Mouse (Mus musculus) left cerebral cortex, postnatal 10 days (tissue): Measurements from ENCODE around the gene Aste1. TPM values are rescaled to one million over a fixed set of nuclear protein-coding genes. Genes with fewer than 3 reads are reported as not detected.

Source experiments
- DNase-seq, 2 experiments: peaks; one replicate each; pipeline ENCODE4 v3.0.0; 2021 to 2022; ENCODE audit warnings: low spot score in 2 of 2, mixed read lengths in 1 of 2; ENCODE audit errors: extremely low spot score in 1 of 2
- intact Hi-C: fragments of 180-260 bp; cut with DNase I; formaldehyde crosslinking; loops from one replicate; pipeline ENCODE4 v1.15.1; 2025
- total RNA-seq, 2 experiments: library from RNA; stranded (reverse); gene quantifications; 2 replicates each; pipeline ENCODE4 v1.2.3; 2021

Aste1 gene
- total RNA-seq, 2 experiments from 2014 or later = 8.9 to 11.7 TPM

DNA sequence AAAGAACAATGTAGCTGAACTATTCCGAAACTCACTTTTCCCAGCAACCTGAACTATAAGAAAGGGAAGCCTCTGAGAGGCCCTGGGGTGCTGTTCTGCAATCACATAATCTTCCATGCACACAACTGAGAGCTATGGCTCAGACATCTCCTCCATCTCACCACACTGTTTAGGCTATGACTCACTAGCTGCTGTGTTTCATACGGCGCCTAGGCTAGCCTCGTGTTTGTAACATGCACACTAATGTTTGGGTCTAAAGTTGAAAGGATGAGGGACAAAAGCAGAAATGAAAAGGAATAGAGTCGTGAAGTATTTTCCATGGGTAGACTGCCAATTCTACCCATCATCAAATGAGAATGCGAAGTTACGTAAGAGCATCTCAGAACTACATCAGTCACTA lies 66.3 kb downstream of the Aste1 start:
- no peak for DNase-seq
- intact Hi-C loops = no loop called here

Other genes starting within 250 kb of the Aste1 start
- 1 to 10 TPM; 1.6 to 1.7 TPM for gene Nek11, start 132 bp downstream of the Aste1 start, total RNA-seq
- 100 to 1,000 TPM; 265 to 279 TPM for gene Atp2c1, start 131.9 kb downstream of the Aste1 start, total RNA-seq
- 10 to 100 TPM; 37.2 to 37.9 TPM for gene Pik3r4, start 247.6 kb downstream of the Aste1 start, total RNA-seq